Mouse (Mus musculus) thymus, postnatal 14 days (tissue): ENCODE measurements at regions not wholly inside any gene's neighbourhood (a gene's known extent, or its start where the extent isn't known, plus 50 kb on each side); places are given as distances from the start of the nearest gene placed in this dataset.

Experiments used
- DNase-seq: peaks from one replicate; pipeline ENCODE4 v3.0.0; 2021

DNA sequence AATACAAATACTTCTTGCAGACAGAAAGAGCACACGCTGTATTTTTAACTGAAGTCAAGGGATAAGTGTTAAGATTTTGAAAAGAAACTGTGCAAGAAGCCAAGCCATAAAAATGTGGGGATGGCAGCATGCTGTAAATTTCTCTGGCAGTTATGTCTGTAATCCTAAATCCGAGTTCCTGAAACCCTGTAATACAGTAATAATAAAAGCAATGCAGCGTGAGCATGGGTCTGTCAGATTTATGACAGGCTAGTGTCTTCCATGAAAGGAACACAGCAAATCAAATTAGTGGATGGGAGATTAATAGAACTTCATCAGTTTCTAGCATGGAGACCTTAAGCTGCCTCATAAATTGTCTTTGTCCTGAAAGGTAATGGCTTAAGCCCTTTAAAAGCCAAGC lies 597.7 kb downstream of the 1190002N15Rik start:
- no peak for DNase-seq

DNA sequence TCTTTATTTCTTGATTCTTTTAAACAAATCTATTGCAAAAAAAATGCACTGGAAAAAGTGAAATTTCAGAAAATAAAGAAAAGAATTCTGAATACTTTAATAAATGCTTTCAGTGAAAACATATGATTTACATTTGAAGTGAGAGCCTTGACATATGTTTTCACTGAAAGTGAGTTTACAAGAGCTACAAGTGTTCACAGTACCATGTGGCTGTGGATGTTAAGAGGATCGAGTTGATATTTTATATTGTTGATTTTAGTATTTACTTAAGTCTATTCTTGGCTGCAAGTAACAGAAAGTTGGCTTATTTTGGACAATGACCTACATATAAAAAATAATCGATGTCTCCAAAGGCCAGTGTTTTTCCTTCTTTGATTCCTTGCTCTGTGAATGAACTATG lies 607.2 kb downstream of the 1190002N15Rik start:
- DNase-seq, result no peak

DNA sequence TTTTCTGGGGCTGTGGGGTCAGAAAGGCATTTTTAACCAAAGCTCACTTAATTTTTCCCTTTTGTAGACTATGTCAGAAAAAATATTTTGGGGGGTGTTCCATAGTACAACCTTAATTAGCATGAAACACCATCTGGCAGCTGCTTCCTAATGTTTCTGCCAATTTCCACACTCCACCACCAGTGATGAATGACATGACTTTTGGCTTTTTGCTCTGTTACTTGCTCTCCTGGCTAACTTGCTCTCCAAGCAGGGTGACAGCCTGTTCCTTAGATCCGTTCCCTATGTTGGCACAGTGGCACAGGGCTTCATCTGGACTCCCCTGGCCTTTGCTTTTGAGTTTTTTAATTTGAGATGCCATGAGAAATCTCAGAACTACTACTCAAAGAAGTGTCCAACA lies 648.6 kb downstream of the 1190002N15Rik start:
- no peak for DNase-seq

DNA sequence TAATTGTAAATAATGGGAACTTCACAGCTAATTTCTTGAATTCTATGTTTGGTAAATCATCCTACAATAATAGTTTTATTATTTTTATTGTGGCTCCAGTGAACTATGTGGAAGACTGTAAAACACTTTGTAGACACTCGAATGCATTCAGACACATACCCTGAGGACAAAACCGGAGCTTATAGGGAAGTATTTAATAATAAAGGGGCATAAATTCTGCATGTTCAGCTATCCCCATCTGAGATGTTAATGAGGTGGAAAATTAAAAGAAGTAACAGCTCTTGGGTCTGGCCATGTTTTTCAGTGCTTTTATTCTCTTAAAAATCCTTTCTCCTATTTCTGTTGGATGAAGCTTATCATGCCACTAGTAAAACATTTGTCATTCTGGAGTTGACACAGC lies 657.8 kb downstream of the 1190002N15Rik start:
- no peak for DNase-seq

DNA sequence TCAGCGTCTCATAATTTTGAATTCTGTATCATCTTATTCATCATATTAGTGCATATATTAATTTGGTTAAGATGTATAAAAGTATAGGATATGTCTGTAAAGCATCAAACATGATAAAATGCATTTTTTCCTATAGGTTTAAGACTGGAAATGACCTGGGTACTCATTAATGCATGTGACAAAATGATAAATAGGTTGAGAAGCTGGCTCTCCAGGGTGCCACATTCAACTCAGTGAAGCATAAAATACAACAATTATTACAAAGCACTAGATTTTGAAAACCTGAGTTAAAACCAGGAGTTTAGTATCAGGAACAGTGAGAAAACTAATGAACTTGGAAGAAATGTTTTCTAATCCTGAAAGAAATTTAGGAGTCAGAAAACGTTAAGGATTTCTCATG lies 658.3 kb downstream of the 1190002N15Rik start:
- no peak for DNase-seq

DNA sequence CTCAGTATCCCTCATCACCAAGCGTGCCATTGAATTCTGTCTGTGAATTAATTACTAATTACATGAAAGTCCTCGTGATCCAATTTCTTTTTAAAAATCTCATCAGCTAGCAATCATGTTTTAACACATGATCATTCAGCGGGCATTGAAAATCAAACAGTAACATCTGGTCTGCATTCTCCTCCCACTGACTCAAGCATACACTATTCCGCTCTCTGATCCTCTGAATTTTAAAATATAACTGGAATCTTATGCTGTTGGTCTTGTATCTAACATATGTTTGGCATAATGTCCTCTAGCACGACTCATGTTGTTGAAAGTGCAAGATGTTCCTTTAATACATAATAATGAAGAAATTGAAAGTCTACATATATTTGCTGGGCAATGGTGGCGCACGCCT lies 667.1 kb downstream of the 1190002N15Rik start:
- DNase-seq, result no peak

DNA sequence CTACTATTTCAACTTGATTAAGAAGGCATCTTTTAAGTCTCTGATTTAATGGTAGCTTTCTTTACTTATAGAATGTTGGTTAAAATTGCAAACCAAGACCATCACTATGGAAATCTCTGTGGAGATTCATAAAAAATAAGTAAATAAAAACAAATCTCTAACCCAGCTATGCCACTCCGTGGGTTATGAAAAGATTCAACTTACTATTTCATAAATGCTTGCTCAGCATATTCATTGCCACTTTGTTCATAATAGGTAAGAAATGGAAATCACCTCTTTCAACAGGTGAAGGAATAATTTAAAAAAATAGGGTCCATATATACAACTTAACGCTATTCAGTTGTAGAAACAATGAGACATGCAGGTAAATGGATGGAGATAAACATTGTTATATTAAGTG lies 679.9 kb downstream of the 1190002N15Rik start:
- DNase-seq, result no peak

DNA sequence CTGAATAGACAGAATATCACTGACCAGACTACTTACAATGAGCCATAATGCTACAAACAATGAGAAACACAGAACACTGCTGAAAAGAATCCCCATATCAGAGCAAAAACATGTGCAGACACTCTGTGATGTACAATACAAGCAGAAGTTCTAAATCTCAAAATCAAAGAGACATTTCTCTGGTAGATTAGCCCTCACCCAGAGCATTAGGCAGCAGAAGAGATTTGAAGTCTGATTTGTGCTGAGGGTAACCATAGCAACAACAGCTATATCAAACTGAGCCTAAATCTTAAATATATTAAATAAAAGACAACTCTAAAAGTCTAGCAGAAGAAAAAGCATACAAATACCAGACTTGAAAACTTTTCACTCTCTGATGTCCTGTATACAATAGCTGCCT lies 691.5 kb downstream of the 1190002N15Rik start:
- DNase-seq, result no peak

DNA sequence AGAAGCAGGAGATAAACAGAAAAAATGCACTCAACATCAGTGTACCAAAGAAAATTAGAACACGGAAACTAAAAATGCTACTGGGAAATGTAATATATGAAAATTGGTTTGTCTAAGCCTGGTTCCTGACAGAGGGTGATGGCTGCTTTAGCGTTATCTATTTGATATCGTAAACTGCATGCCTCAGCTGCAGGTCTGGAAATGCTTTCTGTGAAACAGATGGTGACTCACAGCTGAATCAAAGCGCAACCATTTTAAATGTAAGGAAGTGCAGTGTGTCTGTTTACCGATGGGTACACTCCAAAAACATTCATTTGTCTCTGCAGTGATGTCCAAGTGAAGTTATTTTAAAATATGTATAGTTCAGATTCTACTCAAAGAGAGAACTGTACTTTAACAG lies 694.0 kb downstream of the 1190002N15Rik start:
- DNase-seq, result no peak
